Mouse (Mus musculus) hematopoietic stem cell, adult 5-6 weeks (primary cell): ENCODE results near the gene Cdc42ep4. TPM values are rescaled to one million over a fixed set of nuclear protein-coding genes. Genes with fewer than 3 reads are reported as not detected.

Experiments
- ATAC-seq, 2 experiments: fragments of 125-278 bp in 1 of 2; replicated peaks in 1 of 2; 2 replicates each; pipeline ENCODE4 v1.8.0; 2016 to 2017; ENCODE audit warnings: inconsistent platforms in 2 of 2, mild to moderate bottlenecking in 2 of 2, moderate number of reproducible peaks in 2 of 2, low read depth in 1 of 2, moderate TSS enrichment in 1 of 2; ENCODE audit not compliant: low FRiP score in 2 of 2, poor library complexity in 2 of 2, severe bottlenecking in 2 of 2, insufficient read depth in 1 of 2, low TSS enrichment in 1 of 2
- total RNA-seq: library from RNA; stranded (forward); fragments of 172-1452, 232-1000 nt; gene quantifications from 2 replicates; pipeline ENCODE4 v1.2.3, GENCODE M21; 2017

The Cdc42ep4 gene
- total RNA-seq: 6.1 and 7.9 TPM in 2 replicates

DNA sequence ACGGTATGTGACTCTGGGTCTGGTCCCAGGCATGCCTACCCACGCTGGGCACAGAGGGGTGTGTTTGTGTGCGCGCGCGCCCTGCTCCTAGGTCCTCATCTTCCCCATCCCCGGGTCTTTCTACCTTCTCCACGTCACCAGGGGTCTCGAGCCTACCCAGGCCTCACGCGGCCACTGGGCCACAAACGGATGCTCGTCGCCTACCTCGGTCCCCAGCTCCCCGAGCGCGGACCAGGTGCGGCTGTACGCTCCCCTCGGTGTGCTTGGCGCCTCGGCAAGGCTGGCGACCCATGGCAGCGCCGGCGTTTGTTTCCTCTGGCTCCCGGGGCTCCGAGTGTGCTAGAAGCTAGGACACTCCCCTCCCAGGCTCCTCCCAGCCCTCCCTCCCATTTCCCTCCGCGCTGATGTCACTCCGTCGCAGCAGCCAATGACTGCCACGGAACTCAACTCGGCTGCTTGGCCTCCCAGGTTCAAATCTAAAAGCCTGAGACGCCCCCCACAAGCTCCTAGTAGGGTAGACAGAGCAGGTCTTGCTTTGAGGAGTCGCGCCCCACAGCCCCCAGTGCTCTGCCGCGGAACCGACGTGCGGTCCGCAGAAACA lies at the start of gene Cdc42ep4:
Cdc42ep4 (minus strand) TSS at position 398 of the 601 bp plus-strand sequence.
- peak; percentile 66 to 79 for ATAC-seq

DNA sequence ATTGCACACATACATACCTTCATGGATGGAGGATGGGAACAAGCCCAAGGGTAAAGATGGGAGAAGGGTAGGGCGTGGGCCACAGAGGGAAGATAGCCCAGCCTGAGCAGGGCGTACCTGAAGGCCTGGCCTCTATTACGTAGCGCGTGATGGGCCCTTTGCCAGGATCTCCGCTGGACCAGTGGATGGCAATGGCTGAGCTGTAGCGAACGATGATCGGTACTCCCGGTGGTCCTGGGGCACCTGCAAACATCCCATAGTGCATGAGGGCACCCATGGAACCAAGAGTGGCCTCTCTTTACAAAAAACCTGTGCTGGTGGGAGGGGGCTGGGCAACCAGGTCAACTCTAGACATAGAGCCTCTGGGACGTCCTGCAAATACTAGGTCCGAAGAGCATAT lies 48.3 kb upstream of the Cdc42ep4 start:
- no peak for ATAC-seq

DNA sequence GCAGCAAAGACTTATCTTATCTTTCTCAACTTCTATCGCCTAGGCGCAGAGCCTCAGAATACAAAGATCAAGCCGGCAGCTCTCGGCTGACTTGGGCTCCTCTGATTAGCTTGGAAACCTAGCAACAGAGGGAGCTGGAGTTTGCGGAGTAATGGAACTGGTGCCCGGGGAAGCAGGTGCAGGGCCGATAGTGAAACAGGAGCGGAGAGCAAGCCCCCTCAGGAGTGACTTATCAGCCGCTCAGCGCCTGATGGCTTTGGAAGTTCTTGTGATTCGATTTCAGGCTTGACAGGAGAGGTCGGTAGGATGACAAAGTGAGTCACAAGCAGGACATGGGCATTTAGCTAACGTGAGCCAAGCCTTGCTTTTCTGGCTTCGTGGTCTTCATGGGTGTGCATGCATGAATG lies 47.4 kb upstream of the Cdc42ep4 start:
- ATAC-seq: no peak; a peak in 1 of 4 replicates

DNA sequence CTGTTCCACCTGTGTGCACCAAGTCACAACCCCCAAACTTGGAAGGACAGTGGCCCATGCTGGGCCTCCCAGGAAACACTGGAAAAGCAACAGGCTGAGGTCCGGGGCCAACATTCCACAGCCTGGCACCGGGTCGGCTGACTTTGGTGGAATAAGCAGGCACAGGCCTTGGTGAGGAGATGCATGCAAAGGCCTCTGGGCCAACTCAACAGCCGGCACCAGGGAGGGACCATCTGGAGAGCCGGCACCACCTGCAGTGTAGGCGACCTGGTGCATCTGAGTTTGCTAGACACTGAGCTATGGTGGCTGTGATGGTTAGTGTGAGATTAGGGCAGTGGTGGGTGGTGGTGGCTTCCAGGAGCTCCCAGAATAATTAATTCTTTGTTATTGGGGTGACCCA lies 46.3 kb upstream of the Cdc42ep4 start:
- no peak for ATAC-seq

DNA sequence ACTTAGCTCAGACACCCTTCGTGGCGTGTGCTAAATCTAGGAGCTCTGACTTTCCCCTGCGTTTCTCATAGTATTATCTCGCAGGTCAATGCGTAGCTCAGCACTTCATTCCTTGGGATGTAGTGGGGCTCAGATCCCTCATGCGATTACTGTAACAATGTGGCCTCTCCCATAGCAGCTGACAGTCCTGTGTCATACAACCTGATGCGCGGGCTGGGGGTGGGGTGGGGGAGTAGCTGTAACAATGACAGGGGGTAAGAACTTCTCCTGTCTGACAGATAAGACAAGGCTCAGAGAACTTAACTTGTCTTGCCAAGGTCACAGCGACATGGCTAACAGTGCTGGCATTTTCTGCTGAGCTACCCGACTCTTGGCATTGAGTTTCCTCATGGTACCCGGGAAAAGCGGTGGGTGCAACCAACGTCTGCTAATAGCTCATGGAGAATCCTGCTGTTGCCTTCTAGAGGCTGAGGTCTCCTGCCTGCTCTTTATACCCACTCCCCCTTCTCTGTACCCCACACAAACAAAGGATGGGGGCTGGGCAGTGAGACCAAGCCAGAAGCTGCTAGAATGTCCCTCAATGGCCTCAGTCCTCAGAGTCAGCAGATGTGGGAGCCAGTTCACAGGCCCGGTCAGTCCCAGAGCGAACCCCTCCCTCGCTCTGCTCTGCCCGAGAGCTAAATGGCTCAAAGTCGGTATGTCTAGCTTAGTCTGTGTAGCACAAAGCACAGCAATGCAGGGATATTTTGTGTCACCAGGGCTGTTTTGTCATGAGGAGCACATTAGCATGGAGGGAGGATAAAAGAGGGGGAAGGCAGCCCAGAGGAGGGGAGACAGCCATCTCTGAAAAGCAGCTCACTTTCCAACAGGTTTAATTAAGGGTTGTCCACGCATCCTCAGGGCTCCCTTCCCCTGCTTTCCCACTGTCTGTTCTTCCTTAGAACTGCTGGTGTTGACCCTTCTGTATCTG lies 45.6 kb upstream of the Cdc42ep4 start:
- no peak for ATAC-seq

DNA sequence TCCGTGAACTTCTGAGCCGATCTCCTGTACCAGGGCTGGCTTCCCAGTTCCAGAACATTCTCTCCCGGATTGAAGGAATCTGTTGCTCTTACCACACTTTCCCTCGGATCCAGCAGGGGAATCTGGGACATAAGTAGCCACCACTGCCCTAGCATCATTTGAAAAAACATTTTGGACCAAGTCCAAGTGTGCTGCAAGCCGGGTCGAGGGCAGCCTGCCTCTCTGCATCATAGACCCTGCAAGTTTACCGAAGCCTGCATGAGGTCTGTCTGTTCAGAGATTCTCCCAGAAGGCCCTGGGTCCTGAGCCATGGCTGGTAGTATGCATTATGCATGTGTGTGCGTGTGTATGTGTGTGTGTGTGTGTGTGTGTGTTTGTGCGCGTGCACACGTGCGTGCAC lies 44.2 kb upstream of the Cdc42ep4 start:
- no peak for ATAC-seq

DNA sequence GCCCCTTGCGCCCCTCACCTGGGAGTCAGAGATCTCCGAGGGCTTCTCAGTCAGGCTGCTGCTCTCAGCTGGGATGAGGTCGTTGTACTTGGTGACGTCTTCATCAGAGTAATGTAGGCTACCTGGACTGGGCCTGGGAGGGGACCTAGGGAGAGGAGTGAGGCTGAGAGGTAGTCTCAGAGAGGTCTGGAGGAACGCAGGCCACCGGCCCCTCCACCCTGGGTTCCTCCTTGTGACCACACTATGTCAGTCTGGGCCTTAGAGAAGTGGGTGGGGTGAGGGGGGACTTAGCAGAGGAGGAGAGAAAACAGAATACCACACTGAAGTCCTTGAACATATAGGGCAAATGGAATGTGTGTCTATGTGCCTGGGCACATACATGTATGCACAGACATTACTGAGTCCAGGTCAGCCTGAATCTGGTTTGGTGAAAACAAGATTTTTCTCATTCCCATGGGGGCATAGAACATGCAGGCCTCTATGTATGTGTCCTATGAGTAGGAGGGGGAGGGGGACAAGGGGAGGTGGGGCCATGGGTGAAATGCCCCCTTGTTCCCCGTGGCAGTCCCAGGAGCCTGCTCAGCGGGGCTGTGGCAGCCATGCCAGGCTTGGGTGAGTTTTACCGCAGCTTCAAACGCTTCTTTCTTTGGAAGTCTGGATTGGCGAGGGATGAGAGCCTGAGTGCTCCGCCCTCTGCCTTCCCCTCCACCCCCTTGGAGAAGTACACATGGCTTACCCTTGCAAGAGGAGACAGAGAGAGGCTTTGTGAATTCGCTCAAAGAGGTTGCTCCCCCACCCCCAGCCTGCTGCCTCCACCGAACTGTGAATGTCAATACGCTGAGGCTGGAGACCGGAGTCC lies 39.9 kb upstream of the Cdc42ep4 start:
- no peak; a peak in 1 of 4 replicates for ATAC-seq

DNA sequence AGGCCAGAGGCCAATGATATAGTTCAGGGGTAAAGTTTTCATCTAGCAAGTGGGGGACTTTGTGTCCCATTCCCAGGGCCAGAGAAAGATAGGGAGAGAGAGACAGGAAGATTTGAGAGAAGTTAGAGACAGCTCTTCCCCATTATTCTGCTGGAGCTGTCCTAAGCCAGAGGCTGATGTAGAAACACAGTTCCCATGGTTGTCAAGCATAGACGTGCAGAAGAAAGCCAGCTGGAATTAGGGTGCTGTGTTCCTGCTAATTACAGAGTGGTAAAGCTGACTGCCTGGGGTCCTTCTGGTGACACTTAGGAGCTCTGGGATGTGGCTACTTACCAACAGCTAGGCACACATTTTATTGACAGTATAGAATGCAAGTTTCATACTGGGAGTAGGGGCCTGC lies 37.4 kb upstream of the Cdc42ep4 start:
- no peak for ATAC-seq

DNA sequence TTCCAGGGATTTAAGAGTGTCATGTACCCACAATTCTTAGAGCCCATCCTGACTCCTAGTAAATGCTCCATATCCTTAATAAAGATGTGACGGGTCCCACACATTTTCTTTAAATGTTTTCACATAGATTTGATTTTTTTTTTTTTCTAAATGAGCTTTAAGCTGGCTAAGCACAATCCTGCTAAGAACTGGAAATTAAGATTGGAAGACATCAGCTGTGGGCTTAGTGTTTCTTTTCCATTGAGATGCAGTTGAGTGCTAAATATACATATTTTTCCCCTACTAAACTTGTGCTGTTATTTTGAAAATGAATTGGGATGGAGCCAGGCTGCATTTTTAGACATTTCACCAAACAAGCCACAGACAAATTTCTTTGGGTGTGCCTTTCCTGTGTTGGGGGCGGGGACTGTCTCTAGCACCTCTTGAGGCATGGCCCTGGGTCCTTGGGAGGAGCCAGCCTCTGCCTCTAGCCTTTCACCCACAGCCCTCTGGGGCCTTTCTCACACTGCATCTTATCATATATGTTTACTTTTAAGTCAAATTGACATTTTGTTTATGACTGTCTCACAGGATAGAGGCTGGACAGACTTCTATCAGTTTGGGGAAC lies 36.6 kb upstream of the Cdc42ep4 start:
- ATAC-seq: peak; percentile 29 to 46; a peak in 1 of 4 replicates

DNA sequence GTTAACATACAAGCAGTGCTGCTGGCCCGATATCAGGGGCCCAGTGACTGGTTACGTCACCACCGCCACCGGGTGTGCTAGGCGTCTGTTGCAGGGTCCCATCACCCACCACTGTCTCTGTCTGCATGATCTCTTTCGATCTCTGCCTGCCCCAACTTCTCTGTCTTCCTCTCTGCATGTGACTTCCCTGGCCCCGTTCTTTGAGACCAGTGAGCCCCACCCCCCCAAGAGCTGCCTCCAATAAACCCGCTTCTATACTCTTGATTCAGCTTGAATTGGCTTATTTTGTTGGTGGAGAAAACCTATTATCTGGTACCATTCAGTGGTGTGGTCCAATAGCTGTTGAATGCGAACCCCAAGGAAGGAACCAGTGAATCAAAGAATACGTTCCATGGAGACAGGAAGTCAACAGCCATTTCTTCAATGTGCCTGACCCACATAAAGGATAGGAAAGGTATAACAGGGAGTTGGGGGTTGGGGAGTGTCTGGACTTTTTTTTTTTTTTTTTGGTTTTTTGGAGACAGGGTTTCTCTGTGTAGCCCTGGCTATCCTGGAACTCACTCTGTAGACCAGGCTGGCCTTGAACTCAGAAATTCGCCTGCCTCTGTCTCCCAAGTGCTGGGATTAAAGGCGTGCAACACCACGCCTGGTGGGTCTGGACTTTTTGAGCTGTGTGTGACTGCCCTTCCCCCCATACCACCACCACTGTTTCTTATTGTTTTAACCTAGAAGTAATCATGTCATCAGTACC lies 35.9 kb upstream of the Cdc42ep4 start:
- peak in 1 of 2 experiments; percentile 22; a peak in 1 of 4 replicates for ATAC-seq

DNA sequence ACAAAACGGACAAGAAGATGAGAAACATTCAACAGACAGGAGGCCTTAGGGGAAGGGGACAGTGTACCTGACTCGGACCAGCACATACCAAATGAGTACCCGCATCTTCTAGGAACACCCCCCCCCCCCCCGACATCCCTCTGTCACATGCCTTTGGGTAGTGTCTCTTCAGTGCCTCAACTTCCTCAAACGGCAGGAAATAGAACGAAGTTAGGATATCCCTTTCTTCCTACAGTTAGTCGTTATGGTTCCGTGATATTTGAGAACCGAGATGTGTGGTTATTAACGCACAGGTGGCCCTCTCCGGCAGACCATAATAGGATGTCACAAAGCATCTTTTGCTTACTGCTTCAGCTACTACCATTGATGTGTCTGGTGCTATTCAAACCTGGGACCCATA lies 35.3 kb upstream of the Cdc42ep4 start:
- ATAC-seq: peak; percentile 9 to 43; a peak in 1 of 4 replicates

DNA sequence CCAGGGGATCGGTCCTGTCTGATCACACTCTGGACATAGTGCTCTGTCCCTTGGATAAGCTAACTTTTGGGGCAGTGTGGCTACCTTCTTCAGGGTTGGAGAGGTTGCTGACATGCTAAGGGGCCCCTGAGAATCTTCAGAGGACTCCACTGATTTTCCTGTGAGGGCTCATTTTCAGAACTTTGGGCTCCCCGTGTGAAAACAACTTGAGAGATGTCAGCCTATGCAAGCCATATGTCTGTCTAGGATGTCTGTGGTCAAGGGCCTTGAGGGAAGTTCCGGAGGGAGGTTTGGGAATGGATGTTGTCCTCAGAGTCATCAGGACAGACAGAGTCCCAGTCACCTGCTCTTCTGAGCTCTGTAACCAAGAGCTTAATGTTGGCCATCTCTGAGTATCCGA lies 34.7 kb upstream of the Cdc42ep4 start:
- no peak for ATAC-seq

DNA sequence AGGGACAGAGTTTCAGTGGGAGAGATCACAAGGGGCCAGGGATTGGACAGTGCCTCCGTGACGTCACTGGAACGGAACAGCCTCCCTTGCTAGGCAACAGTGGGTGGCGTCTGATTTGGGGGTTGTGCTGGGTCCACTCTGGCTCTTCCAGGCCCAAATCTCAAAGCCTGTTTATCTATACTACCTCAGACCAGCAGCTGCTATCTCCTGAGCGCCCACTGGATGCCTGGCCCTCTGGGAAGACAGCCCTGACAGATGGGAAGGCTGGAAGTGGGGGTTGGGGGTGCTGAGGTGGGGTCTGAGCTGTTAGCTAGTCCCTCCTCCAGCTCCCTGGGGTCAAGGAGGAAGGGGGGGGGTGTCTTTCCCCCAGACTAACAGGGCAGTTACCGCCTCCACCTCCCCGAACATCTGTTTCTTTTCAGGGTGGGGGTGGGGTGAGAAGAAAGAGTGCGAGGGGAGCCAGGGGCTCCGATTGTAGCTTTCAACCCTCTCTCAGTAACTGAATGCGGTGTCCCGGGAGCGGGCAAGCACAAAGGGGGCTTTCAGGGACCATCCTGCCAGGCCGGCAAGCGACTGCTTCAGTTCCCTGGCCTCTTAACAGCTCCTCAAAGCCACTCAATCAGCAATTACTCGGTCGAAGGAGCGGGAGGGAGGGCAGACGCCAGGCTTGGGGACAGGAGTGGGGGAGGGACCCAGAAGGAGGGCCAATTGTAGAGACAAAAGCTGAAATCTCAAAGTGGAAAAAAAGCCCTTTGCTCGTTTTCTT lies 33.9 kb upstream of the Cdc42ep4 start:
- ATAC-seq: no peak

DNA sequence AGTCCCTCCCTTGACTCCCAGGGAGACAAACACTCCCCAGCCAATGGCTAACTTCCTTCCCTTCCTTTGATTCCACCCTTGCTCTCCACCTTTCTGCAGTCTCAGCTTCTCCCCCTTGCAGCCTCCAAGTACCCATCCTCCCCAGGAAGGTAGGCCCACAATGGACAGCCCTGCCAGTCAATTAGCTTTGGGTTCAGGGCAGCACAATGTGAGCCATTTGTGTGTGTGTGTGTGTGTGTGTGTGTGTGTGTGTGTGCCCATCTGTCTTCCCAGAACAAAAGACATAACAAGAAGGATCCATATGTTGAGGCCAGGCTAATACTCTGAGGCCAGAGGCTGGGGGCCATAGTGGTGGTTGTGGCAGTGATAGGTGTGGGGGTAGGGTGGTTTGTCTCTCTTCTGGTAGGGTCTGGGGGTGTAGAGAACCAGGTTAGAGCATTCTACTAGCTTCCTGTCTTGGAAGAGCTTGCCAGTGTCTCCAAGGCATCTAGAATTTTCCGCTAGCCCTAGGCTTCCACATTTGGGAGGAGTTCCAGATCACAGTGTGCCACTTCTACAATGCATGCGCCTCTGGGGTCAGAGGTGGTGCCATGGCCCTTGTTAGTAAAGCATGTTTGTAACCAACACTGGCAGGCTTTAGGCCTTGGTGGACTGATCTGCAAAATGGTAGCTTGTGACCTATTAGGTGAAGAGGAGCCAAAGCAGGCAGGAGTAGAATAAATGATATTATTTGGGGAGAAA lies 33.1 kb upstream of the Cdc42ep4 start:
- ATAC-seq: no peak

DNA sequence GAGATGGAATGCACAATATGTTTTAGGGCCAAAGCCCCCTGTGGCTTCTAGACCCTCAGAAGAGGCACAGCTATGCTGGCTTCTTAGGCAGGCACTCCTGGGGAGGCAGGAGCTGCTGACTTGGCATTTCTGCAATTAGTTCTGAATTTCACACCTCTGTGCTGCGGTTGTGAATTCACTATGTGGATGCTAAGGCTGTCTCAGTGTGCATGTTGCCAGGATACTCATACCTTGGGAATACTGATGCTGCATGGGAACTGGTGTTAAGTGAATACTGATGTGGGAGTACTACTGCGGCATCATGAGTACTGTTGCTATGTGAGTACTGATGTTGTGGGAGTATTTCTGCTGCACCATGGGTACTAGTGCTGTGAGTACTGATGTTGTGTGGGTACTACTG lies 30.8 kb upstream of the Cdc42ep4 start:
- no peak for ATAC-seq
